Mouse (Mus musculus) G1E (cell line): Measurements from ENCODE around the gene P2rx5. TPM values are rescaled to one million over a fixed set of nuclear protein-coding genes. Genes with fewer than 3 reads are reported as not detected.

Experiments used
- ATAC-seq: 2 replicates; pipeline ENCODE4 v1.8.0; 2016; ENCODE audit warnings: mild to moderate bottlenecking; ENCODE audit not compliant: insufficient number of reproducible peaks, poor library complexity, low FRiP score, severe bottlenecking; ENCODE audit errors: extremely low read depth
- DNase-seq: peaks from one replicate; pipeline ENCODE4 v3.0.0; 2012; ENCODE audit warnings: low spot score
- H3K27me3 ChIP-seq: 2 replicates; pipeline ENCODE4 v1.6.1; 2012; ENCODE audit warnings: mild to moderate bottlenecking, low read length, inconsistent platforms; ENCODE audit not compliant: insufficient read depth
- H3K36me3 ChIP-seq: replicated peaks from 2 replicates; pipeline ENCODE3; 2012; ENCODE audit warnings: mild to moderate bottlenecking, inconsistent platforms
- H3K4me1 ChIP-seq: 2 replicates; pipeline ENCODE4 v1.6.1; 2012; ENCODE audit warnings: low read depth, low read length, inconsistent platforms, mixed read lengths; ENCODE audit not compliant: insufficient read depth
- H3K4me3 ChIP-seq: 2 replicates; pipeline ENCODE4 v1.5.1; 2012; ENCODE audit warnings: low read depth, mild to moderate bottlenecking, inconsistent platforms, low read length, moderate library complexity, mixed read lengths
- H3K9me3 ChIP-seq: replicated peaks from 2 replicates; pipeline ENCODE4 v1.6.1; 2012; ENCODE audit warnings: inconsistent platforms
- CTCF ChIP-seq: IDR thresholded peaks from 2 replicates; pipeline ENCODE4 v1.5.1; 2012; ENCODE audit warnings: low read depth, low read length, inconsistent platforms, mixed read lengths
- GATA1 ChIP-seq: IDR thresholded peaks from 2 replicates; pipeline ENCODE4 v1.6.1; 2012; ENCODE audit warnings: borderline replicate concordance, low read length, inconsistent platforms, mixed read lengths
- GATA2 ChIP-seq: IDR thresholded peaks from 2 replicates; pipeline ENCODE4 v1.6.1; 2012; ENCODE audit warnings: low read depth, low read length, inconsistent platforms, borderline replicate concordance
- POLR2AphosphoS5 ChIP-seq: IDR thresholded peaks from 2 replicates; pipeline ENCODE4 v1.6.1; 2012; ENCODE audit warnings: low read depth, low read length, inconsistent platforms; ENCODE audit not compliant: insufficient replicate concordance
- TAL1 ChIP-seq: conservative IDR thresholded peaks from 2 replicates; pipeline ENCODE4 v1.6.1; 2012; ENCODE audit warnings: low read depth, low read length, inconsistent platforms, mixed read lengths
- polyA plus RNA-seq: library from polyadenylated mRNA; stranded (reverse); fragments of >175 nt; gene quantifications from 2 replicates; pipeline ENCODE4 v1.2.3, GENCODE M21; 2012
- total RNA-seq, 2 experiments: library from RNA; stranded (forward) in 1 of 2; stranded (reverse) in 1 of 2; fragments of 200-1000 nt in 1 of 2; fragments of >200 nt in 1 of 2; fragmentation: Nextera tagmentation in 1 of 2; gene quantifications; 2 replicates each; pipeline ENCODE4 v1.2.3; 2014 to 2017

The P2rx5 gene
- total and polyA plus RNA-seq, 3 experiments, result 0.05 TPM; not detected in 2

DNA sequence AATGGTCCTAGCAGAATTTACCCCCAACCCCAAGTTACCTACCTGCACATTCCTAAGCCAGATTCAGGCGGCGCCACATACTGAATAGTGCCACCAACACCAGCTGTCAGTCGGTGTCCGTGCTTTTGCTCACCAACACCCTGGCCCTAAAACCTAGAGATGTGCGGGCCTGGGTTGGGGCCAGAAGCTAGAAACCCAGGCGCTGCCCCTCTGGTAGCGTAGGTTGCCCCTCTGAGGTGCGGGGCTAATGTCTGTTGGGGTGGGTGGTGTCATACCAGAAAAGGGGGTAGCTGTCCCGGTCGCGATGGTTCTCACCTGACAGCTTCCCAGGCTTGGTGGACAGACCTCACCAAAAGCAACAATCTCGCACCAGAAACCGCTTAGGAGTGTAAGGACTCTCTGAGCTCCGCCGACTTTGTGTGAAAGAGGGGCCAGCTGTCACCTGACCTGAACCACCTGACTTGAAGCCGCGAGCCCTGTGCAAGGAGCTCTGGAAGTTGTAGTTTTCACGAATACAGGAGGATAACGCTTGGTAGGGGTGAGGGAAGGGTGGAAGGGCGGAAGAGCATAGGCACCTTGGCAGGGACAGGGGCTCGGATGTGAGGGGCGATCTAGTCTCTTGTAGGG, 38.5 kb downstream of the P2rx5 start, which contains the start of gene Ctns:
Gene Ctns, minus strand, starts transcription at position 440 of the 627 bp plus-strand sequence.
- DNase-seq, result peak; percentile 88

DNA sequence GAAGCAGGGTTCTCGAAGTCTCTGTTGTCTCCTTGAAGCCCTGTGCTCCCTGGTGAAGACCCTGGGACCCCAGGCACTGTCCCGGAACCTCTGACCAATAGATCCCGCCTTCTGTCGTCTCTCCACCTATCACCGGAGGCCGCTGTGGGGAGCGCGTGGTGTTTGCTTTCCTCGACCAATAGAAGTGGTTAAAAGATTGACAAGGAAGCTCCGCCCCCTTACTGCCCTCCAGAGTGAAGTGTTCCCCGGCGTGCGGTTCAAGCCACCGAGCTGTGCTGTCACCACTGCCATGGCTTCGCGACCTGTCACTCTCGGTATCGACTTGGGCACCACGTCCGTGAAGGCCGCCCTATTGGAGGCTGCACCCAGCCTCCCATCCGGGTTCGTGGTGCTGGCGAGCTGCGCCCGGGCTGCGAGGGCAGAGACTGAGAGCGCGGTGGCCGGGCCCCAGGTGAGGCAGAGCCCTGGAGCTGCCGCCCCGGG, 39.0 kb downstream of the P2rx5 start, which contains the start of gene Shpk:
Gene Shpk, plus strand, starts transcription at position 231 of the 483 bp plus-strand sequence.
- TF ChIP-seq TAL1, result no peak
- TF ChIP-seq GATA2, result no peak
- no peak for TF ChIP-seq GATA1
- TF ChIP-seq POLR2AphosphoS5, result no peak
- TF ChIP-seq CTCF, result no peak
- peak within 1 kb of the TSS; percentile 90 for H3K4me3 ChIP-seq
- ATAC-seq (peak; percentile 97), DNase-seq (peak; percentile 98)
- H3K9me3 ChIP-seq, result no peaks in the 10 kb centered on the region
- H3K4me1 ChIP-seq, result peaks cover 31% of the 10 kb centered on the region
- 0 out of 2 replicates have a peak, but pooled peaks cover 3% of the 10 kb centered on the region for H3K27me3 ChIP-seq
- H3K36me3 ChIP-seq, result peaks cover 23% of the 10 kb centered on the region

More for the DNA sequence above, 38.5 kb downstream of the P2rx5 start, which contains the start of gene Ctns:
- 0 out of 2 replicates have a peak, but pooled peaks cover 3% of the 10 kb centered on the region for H3K27me3 ChIP-seq
- H3K9me3 ChIP-seq, result no peaks in the 10 kb centered on the region
- TF ChIP-seq CTCF (no peak), TAL1 (no peak)
- peaks cover 31% of the 10 kb centered on the region for H3K4me1 ChIP-seq
- H3K4me3 ChIP-seq, result peak within 1 kb of the TSS; percentile 90
- peaks cover 29% of the 10 kb centered on the region for H3K36me3 ChIP-seq
- peak; percentile 83 for ATAC-seq

DNA sequence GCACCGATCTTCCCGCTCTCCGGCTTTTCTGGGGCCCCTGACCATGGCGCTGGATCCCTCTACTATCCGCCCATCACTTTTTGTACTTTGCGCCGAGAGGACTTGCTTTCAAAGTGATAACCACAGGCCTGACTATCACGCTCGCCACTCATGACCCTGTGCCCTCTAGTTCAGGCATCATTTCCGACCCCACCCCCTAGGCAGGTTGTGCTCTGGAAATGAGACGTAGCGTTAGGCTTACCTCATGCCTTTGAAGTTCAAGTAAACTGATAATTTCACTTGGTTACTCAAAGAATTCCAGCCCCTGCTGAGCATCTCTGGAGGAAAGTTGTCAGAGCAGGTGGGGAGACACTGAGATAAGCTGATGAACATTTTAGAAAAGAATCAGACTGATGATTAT, 39.7 kb downstream of the P2rx5 start:
- ATAC-seq (no peak), DNase-seq (peak; percentile 17)
- H3K36me3 ChIP-seq, result peaks cover 20% of the 10 kb centered on the region
- H3K4me3 ChIP-seq, result peak overlapping the region; percentile 90
- 0 out of 2 replicates have a peak, but pooled peaks cover 3% of the 10 kb centered on the region for H3K27me3 ChIP-seq
- H3K9me3 ChIP-seq, result no peaks in the 10 kb centered on the region
- H3K4me1 ChIP-seq, result peaks cover 31% of the 10 kb centered on the region
- TF ChIP-seq GATA2 (no peak), GATA1 (no peak), TAL1 (no peak), CTCF (no peak), POLR2AphosphoS5 (no peak)

DNA sequence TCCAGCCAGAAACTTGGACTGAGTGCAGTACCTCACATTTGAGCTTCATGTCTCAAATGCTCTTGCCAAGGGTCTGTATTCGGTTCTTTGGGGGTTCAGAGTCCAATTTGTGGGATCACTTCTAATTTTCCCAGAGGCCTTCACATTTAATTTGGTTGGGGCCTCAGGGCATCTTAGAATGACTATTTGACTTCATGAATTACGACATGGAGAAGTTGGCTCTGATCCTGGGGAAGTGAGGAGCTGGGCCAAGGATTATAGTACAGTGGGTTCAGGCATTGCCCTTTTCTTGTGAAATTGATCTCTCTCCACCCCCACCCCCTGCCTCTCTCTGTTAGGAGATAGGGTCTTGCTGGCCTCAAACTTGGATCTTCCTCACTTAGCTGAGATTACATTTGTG, 40.8 kb downstream of the P2rx5 start:
- no peak for TF ChIP-seq POLR2AphosphoS5
- no peak for TF ChIP-seq GATA2
- TF ChIP-seq GATA1, result no peak
- TF ChIP-seq TAL1, result no peak
- TF ChIP-seq CTCF, result no peak
- peaks cover 31% of the 10 kb centered on the region for H3K4me1 ChIP-seq
- ATAC-seq (no peak), DNase-seq (no peak)
- 0 out of 2 replicates have a peak, but pooled peaks cover 3% of the 10 kb centered on the region for H3K27me3 ChIP-seq
- H3K4me3 ChIP-seq, result no peak overlapping the region
- H3K9me3 ChIP-seq, result no peaks in the 10 kb centered on the region
- H3K36me3 ChIP-seq, result peaks cover 10% of the 10 kb centered on the region

DNA sequence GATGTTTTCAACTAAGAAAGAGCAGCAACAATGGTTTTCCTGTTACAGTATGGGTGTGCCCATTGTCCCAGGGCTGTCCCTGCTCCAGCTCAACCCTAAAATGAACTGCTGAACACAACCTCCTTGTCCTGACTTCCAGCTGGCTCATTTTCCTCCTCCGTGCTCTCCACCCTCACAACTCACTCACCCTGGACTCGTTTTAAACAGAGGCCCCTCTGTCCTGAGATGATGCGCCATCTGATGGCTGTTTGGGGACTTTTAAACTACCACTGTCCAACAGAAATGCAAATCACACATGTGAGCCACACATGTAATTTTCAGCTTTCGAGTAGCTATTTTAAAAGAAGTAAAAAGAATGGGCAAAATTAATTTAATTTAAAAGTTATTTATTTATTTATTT, 41.4 kb downstream of the P2rx5 start:
- H3K27me3 ChIP-seq, result peaks cover 6% of the 10 kb centered on the region; the same call in 1 of the 2 replicates
- peaks cover 31% of the 10 kb centered on the region for H3K4me1 ChIP-seq
- ATAC-seq, result no peak
- H3K4me3 ChIP-seq, result no peak overlapping the region
- DNase-seq, result no peak
- H3K9me3 ChIP-seq, result no peaks in the 10 kb centered on the region
- peaks cover 11% of the 10 kb centered on the region for H3K36me3 ChIP-seq
- no peak for TF ChIP-seq CTCF

DNA sequence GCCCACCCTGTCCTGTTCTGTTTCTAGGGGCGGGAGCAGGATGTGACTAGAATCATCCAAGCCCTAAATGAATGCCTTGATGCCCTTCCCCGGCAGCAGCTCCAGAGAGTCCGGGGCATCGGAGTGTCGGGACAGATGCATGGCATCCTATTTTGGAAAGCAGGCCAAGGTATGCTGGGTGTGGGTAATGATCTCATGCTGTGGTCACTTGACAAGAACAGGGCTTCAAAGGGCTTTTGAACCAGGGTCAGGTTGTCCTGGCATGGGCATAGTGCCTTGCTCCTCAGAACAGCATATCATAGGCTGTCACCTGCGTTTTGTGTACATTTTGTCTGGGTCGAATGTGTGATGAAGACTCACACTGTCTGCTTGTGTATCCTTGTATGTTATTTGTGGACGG, 43.7 kb downstream of the P2rx5 start:
- Histone ChIP-seq H3K4me3 (no peak overlapping the region), H3K4me1 (peaks cover 14% of the 10 kb centered on the region), H3K9me3 (no peaks in the 10 kb centered on the region), H3K27me3 (peaks cover 6% of the 10 kb centered on the region; the same call in 1 of the 2 replicates), H3K36me3 (peaks cover 4% of the 10 kb centered on the region)
- ATAC-seq, result no peak
- DNase-seq, result no peak
- TF ChIP-seq TAL1 (no peak), GATA1 (no peak), POLR2AphosphoS5 (no peak), CTCF (no peak), GATA2 (no peak)
